Mouse (Mus musculus) stomach, embryonic 15.5 days (tissue): ENCODE data around the gene Tmem119. TPM values are rescaled to one million over a fixed set of nuclear protein-coding genes. Genes with fewer than 3 reads are reported as not detected.

Experiments
- ATAC-seq: fragments of 200-750 bp; cut with Nextera tagmentation; 2 replicates; pipeline ENCODE4 v1.8.0; 2017; ENCODE audit warnings: low read depth, moderate number of reproducible peaks, moderate TSS enrichment; ENCODE audit not compliant: insufficient read depth, low FRiP score
- H3K27ac ChIP-seq: fragments of 300-500 bp; sonication (generic); 2 replicates; pipeline ENCODE4 v1.5.1; 2015; ENCODE audit warnings: mild to moderate bottlenecking, inconsistent platforms
- H3K27me3 ChIP-seq: fragments of 300-500 bp; sonication (generic); replicated peaks from 2 replicates; pipeline ENCODE4 v1.6.1; 2015; ENCODE audit warnings: inconsistent platforms
- H3K36me3 ChIP-seq: fragments of 300-500 bp; sonication (generic); 2 replicates; pipeline ENCODE4 v1.6.1; 2015; ENCODE audit warnings: inconsistent platforms
- H3K4me1 ChIP-seq: fragments of 300-500 bp; sonication (generic); 2 replicates; pipeline ENCODE4 v1.6.1; 2015; ENCODE audit warnings: inconsistent platforms
- H3K4me2 ChIP-seq: fragments of 300-500 bp; sonication (generic); 2 replicates; pipeline ENCODE4 v1.6.1; 2015; ENCODE audit warnings: mild to moderate bottlenecking, inconsistent platforms
- H3K4me3 ChIP-seq: fragments of 300-500 bp; sonication (generic); replicated peaks from 2 replicates; pipeline ENCODE4 v1.5.1; 2015; ENCODE audit warnings: inconsistent platforms
- H3K9ac ChIP-seq: fragments of 300-500 bp; sonication (generic); 2 replicates; pipeline ENCODE4 v1.6.1; 2015; ENCODE audit warnings: inconsistent platforms
- H3K9me3 ChIP-seq: fragments of 300-500 bp; sonication (generic); 2 replicates; pipeline ENCODE4 v1.6.1; 2016; ENCODE audit warnings: inconsistent platforms
- WGBS: fragments of 180-500 bp; shearing (Covaris S2); methylation state at CpG from one replicate; pipeline ENCODE4 v1.1.7; 2015; 5-methylcytosine and 5-hydroxymethylcytosine counted together
- polyA plus RNA-seq: library from polyadenylated mRNA; unstranded; fragments of >200 nt; fragmentation: Nextera tagmentation; extraction: Ambion mirVana; gene quantifications from 2 replicates; pipeline ENCODE4 v1.2.1, GENCODE M21; 2015

The Tmem119 gene
- polyA plus RNA-seq, 1 experiment from 2014 or later = 60.6 TPM

DNA sequence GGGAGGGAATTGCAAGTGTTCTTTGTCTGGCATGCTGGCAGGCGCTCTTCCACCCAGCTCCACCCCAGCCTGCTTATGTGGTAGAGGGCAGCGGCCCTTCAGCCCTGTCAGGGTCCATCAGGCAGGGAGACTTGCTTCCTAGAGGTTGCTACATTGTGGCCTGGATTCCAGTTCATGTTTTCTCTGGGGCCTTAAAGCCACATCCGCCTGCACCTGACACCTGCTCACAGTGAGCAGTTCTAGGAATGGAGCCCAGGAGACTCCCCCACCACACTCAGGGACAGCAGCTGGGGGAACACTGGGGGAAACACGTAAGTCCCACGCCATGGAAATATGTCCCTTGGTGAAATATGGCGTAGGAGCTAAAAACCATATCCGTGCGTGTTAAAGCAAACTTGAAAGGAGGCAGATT, 32.2 kb upstream of the Tmem119 start, which contains the start of gene Selplg:
Gene Selplg (minus strand): TSS at position 155 of the 412 bp plus-strand sequence.
- no peak for ATAC-seq
- WGBS = 26% methylated on average over 8 of the region's 8 CpGs

DNA sequence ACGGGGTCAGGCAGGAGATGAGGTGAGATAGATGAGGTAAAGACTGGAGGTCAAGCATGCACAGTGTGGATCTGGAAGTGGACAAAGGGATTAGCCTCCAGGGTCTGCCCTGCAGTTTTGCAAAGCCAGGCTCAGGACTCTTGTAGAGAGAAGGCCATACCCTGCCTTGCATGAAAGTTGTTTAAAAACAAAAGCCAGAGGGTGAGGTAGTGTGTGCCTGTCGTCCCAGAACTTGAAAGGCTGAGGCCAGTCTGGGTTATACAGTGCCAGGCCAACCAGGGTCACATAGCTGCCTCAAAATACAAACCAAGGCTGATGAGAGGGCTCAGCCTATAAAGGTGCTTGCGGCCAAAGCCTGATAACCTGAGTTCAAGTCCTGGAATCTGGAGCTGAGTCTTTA, 31.4 kb upstream of the Tmem119 start:
- no peak overlapping the region for H3K27ac ChIP-seq
- no peak overlapping the region for H3K4me3 ChIP-seq
- H3K36me3 ChIP-seq = no peaks in the 10 kb centered on the region
- WGBS = 41% methylated on average over 3 of the region's 3 CpGs
- no peak overlapping the region for H3K4me2 ChIP-seq
- no peak overlapping the region for H3K9ac ChIP-seq
- H3K9me3 ChIP-seq = no peaks in the 10 kb centered on the region
- H3K4me1 ChIP-seq = no peaks in the 10 kb centered on the region
- no peaks in the 10 kb centered on the region for H3K27me3 ChIP-seq
- no peak for ATAC-seq

More for the DNA sequence above, 32.2 kb upstream of the Tmem119 start, which contains the start of gene Selplg:
- H3K9me3 ChIP-seq = no peaks in the 10 kb centered on the region
- no peaks in the 10 kb centered on the region for H3K4me1 ChIP-seq
- no peaks in the 10 kb centered on the region for H3K27me3 ChIP-seq
- no peak within 1 kb of the TSS for H3K4me3 ChIP-seq
- H3K36me3 ChIP-seq = no peaks in the 10 kb centered on the region
- H3K27ac ChIP-seq = no peak within 1 kb of the TSS
- H3K4me2 ChIP-seq = no peak within 1 kb of the TSS
- no peak within 1 kb of the TSS for H3K9ac ChIP-seq

DNA sequence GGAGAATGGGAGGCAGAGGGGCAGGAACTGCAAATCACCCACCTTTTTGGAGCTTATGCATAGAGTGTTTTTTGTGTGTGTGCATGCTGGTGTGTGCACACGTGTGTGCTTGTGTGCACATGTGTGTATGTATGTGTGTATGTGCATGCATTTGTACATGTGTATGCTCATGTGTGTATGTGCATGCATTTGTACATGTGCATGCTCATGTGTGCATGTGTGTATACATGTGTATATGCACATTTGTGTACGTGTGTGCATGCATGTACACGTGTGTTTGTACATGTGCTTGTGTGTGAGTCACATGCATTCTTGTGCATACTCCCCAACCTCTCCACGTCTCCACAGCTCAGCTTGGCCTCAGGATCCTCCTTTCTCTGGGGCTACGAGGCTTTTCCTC, 30.5 kb upstream of the Tmem119 start:
- Histone ChIP-seq H3K27ac (no peak overlapping the region), H3K4me3 (no peak overlapping the region), H3K27me3 (no peaks in the 10 kb centered on the region), H3K9ac (no peak overlapping the region), H3K9me3 (no peaks in the 10 kb centered on the region), H3K36me3 (no peaks in the 10 kb centered on the region), H3K4me1 (no peaks in the 10 kb centered on the region), H3K4me2 (no peak overlapping the region)
- 88% methylated on average over 5 of the region's 5 CpGs for WGBS
- ATAC-seq = no peak

DNA sequence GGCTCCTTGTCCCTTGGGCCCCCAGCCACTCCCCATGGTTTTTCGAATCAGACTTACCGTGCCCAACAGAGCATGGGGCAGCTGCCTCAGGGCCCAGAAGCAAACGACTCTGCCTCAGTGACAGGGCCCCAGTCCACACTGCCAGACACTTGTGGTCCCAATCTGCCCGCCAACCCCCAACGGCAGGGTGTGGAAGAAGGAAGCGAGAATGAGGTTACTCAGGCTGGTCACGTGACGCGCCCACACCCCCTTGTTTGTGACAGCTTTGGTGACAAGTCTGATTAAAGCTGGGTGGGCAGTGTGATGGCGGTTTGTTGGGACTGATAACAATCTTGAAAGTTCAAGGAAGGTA, 30.0 kb upstream of the Tmem119 start:
- no peaks in the 10 kb centered on the region for H3K9me3 ChIP-seq
- no peak overlapping the region for H3K9ac ChIP-seq
- WGBS = 55% methylated on average over 10 of the region's 10 CpGs
- peak; percentile 23; the same call in 1 of the 2 replicates for ATAC-seq
- H3K4me3 ChIP-seq = 0 out of 2 replicates have a peak overlapping the region, but pooled peaks have one; percentile 11
- H3K4me1 ChIP-seq = no peaks in the 10 kb centered on the region
- no peak overlapping the region for H3K4me2 ChIP-seq
- no peak overlapping the region for H3K27ac ChIP-seq
- no peaks in the 10 kb centered on the region for H3K27me3 ChIP-seq
- no peaks in the 10 kb centered on the region for H3K36me3 ChIP-seq

DNA sequence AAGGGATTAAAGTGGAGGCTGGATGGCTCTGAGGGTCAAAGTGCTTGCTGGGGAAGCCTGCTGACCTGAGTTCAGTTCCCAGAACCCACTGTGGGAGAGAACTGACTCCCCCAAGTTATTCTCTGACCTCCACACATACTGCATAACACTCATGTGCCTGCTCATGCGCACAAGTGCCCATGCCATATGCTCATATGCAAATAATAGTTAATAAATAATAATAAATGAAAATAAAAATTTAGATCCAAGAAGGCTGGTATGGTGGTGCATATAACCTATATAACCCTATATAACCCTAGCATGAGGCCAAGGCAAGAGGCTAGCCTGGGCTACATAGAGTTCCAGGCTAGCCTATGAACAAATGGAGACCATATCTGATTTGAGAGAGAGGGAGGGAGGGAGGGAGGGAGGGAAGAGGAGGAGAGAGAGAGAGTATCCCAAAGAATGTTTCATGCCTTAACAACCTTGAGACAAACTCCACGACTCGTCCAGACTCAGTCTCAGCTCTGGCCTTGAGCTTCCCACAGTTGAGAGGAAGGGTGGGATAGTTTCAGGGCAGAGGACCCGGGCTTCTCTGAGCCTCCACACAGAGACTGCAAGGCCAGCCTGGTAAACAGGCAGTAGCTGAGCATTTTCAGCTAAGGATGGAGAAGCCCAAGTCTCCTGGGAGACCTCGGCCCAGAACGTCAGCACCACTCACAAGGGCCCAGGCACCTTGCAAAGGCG, 29.4 kb upstream of the Tmem119 start:
- 74% methylated on average over 7 of the region's 7 CpGs for WGBS
- no peak overlapping the region for H3K27ac ChIP-seq
- no peaks in the 10 kb centered on the region for H3K9me3 ChIP-seq
- no peaks in the 10 kb centered on the region for H3K4me1 ChIP-seq
- no peaks in the 10 kb centered on the region for H3K36me3 ChIP-seq
- H3K4me2 ChIP-seq = no peak overlapping the region
- H3K9ac ChIP-seq = no peak overlapping the region
- ATAC-seq = no peak
- 0 out of 2 replicates have a peak overlapping the region, but pooled peaks have one; percentile 11 for H3K4me3 ChIP-seq
- no peaks in the 10 kb centered on the region for H3K27me3 ChIP-seq

GRCm38 (mm10) chr5:113828481-113828880, 28.2 kb upstream of the Tmem119 start:
- WGBS = 51% methylated on average over 7 of the region's 7 CpGs
- Histone ChIP-seq H3K4me1 (no peaks in the 10 kb centered on the region), H3K9ac (no peak overlapping the region), H3K27me3 (no peaks in the 10 kb centered on the region), H3K9me3 (no peaks in the 10 kb centered on the region), H3K27ac (no peak overlapping the region), H3K4me3 (no peak overlapping the region), H3K4me2 (no peak overlapping the region), H3K36me3 (no peaks in the 10 kb centered on the region)
- no peak for ATAC-seq

DNA sequence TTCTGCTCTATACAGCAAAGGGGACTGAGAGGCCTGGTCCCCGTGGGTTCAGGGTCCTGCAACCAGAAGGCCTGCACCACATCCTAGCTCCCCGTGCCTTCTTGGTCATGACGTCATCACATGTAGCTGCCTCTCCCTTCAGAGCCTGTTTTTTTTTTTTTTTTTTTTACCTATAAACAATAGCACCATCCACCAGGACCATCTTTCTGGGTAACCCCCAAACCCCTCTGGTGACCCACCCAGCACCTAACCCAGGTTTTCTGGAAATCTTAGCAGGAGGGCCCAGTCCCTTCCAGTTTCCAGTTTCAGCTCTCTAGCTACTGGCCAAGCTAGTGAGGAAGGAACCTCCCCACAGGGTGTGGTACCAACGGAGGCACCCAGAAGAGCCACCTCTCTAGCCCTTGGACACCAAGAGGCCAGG, 27.7 kb upstream of the Tmem119 start:
- Histone ChIP-seq H3K9ac (no peak overlapping the region), H3K27ac (no peak overlapping the region)
- WGBS = 38% methylated on average over 4 of the region's 4 CpGs

GRCm38 (mm10) chr5:113826619-113827018, 26.3 kb upstream of the Tmem119 start:
- Histone ChIP-seq H3K27ac (no peak overlapping the region), H3K9me3 (no peaks in the 10 kb centered on the region), H3K4me2 (no peak overlapping the region), H3K9ac (no peak overlapping the region), H3K4me3 (no peak overlapping the region), H3K36me3 (no peaks in the 10 kb centered on the region), H3K27me3 (no peaks in the 10 kb centered on the region), H3K4me1 (no peaks in the 10 kb centered on the region)
- no peak for ATAC-seq
- WGBS = 84% methylated on average over 4 of the region's 4 CpGs

More for the DNA sequence above, 27.7 kb upstream of the Tmem119 start:
- H3K4me2 ChIP-seq = no peak overlapping the region
- ATAC-seq = no peak
- no peak overlapping the region for H3K4me3 ChIP-seq
- no peaks in the 10 kb centered on the region for H3K9me3 ChIP-seq
- no peaks in the 10 kb centered on the region for H3K4me1 ChIP-seq
- no peaks in the 10 kb centered on the region for H3K27me3 ChIP-seq
- H3K36me3 ChIP-seq = no peaks in the 10 kb centered on the region

GRCm38 (mm10) chr5:113825558-113825957, 25.2 kb upstream of the Tmem119 start:
- Histone ChIP-seq H3K4me1 (no peaks in the 10 kb centered on the region), H3K9ac (no peak overlapping the region), H3K9me3 (no peaks in the 10 kb centered on the region), H3K36me3 (no peaks in the 10 kb centered on the region), H3K4me3 (no peak overlapping the region), H3K4me2 (no peak overlapping the region), H3K27me3 (no peaks in the 10 kb centered on the region), H3K27ac (no peak overlapping the region)
- no peak for ATAC-seq
- WGBS = 75% methylated on average over 7 of the region's 7 CpGs

- H3K4me2 ChIP-seq = no peak overlapping the region
- no peak for ATAC-seq
- H3K27me3 ChIP-seq = no peaks in the 10 kb centered on the region
- H3K36me3 ChIP-seq = no peaks in the 10 kb centered on the region
- no peak overlapping the region for H3K27ac ChIP-seq
- 73% methylated on average over 4 of the region's 4 CpGs for WGBS
- no peak overlapping the region for H3K9ac ChIP-seq
- H3K4me3 ChIP-seq = no peak overlapping the region
- no peaks in the 10 kb centered on the region for H3K4me1 ChIP-seq
- H3K9me3 ChIP-seq = no peaks in the 10 kb centered on the region
Measured at GRCm38 (mm10) chr5:113824228-113824627, 23.9 kb upstream of the Tmem119 start.

DNA sequence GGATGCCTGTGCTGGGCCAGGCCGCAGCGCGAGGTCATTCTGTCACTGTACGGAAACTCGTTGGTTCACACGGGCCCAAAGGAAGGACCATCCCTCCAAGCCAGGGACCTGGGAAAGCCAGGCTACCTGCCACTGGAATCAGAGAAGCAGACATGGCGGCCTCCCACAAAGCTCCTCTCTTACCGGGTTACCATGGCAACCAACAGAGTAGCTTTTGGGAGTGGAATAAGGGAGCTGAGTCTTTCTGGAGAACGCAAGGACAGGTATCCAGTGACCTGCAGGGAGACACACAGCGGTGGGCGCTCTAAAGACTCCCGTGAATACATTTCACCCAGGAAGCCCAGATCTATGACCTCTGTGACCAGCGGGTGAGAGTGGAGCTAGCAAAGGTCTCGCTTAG, 18.3 kb upstream of the Tmem119 start:
- Histone ChIP-seq H3K9me3 (no peaks in the 10 kb centered on the region), H3K4me2 (no peak overlapping the region), H3K27me3 (no peaks in the 10 kb centered on the region), H3K4me3 (no peak overlapping the region), H3K27ac (no peak overlapping the region), H3K36me3 (no peaks in the 10 kb centered on the region), H3K4me1 (0 out of 2 replicates have a peak, but pooled peaks cover 7% of the 10 kb centered on the region), H3K9ac (no peak overlapping the region)
- ATAC-seq = no peak
- WGBS = 66% methylated on average over 14 of the region's 14 CpGs

- H3K4me1 ChIP-seq = 0 out of 2 replicates have a peak, but pooled peaks cover 7% of the 10 kb centered on the region
- H3K9me3 ChIP-seq = no peaks in the 10 kb centered on the region
- no peak overlapping the region for H3K4me3 ChIP-seq
- no peaks in the 10 kb centered on the region for H3K27me3 ChIP-seq
- 11% methylated on average over 15 of the region's 15 CpGs for WGBS
- ATAC-seq = no peak
- no peaks in the 10 kb centered on the region for H3K36me3 ChIP-seq
- H3K27ac ChIP-seq = no peak overlapping the region
- H3K9ac ChIP-seq = no peak overlapping the region
- H3K4me2 ChIP-seq = 0 out of 2 replicates have a peak overlapping the region, but pooled peaks have one; percentile 11
Measured at GRCm38 (mm10) chr5:113815638-113816152, 15.4 kb upstream of the Tmem119 start.
